Mouse (Mus musculus) intestine, embryonic 14.5 days (tissue): ENCODE results near the gene Gm5414. TPM values are rescaled to one million over a fixed set of nuclear protein-coding genes. Genes with fewer than 3 reads are reported as not detected.

Experiments used
- ATAC-seq: fragments of 200-750 bp; cut with Nextera tagmentation; replicated peaks from 2 replicates; pipeline ENCODE4 v1.8.0; 2017; ENCODE audit warnings: low read depth, moderate number of reproducible peaks, moderate TSS enrichment, moderate library complexity; ENCODE audit not compliant: low FRiP score, low TSS enrichment
- DNase-seq: peaks from one replicate; pipeline ENCODE4 v3.0.0-alpha.2; 2018; ENCODE audit warnings: low spot score
- H3K27ac ChIP-seq: fragments of 300-500 bp; sonication (generic); 2 replicates; pipeline ENCODE4 v1.5.1; 2014; ENCODE audit warnings: low read depth, mild to moderate bottlenecking, control low read depth
- H3K27me3 ChIP-seq: fragments of 300-500 bp; sonication (generic); replicated peaks from 2 replicates; pipeline ENCODE4 v1.6.1; 2014; ENCODE audit warnings: low read length, control low read depth; ENCODE audit not compliant: control insufficient read depth, insufficient read depth
- H3K36me3 ChIP-seq: fragments of 300-500 bp; sonication (generic); 2 replicates; pipeline ENCODE4 v1.6.1; 2014; ENCODE audit warnings: low read length, control low read depth; ENCODE audit not compliant: control insufficient read depth, insufficient read depth
- H3K4me1 ChIP-seq: fragments of 300-500 bp; sonication (generic); replicated peaks from 2 replicates; pipeline ENCODE4 v1.6.1; 2014; ENCODE audit warnings: low read length, control low read depth, mixed read lengths; ENCODE audit not compliant: control insufficient read depth, insufficient read depth
- H3K4me2 ChIP-seq: fragments of 300-500 bp; sonication (generic); 2 replicates; pipeline ENCODE4 v1.6.1; 2014; ENCODE audit warnings: low read length
- H3K4me3 ChIP-seq: fragments of 300-500 bp; sonication (generic); 2 replicates; pipeline ENCODE4 v1.5.1; 2014; ENCODE audit warnings: low read depth, low read length, control low read depth, mixed read lengths
- H3K9ac ChIP-seq: fragments of 300-500 bp; sonication (generic); 2 replicates; pipeline ENCODE4 v1.6.1; 2014; ENCODE audit warnings: mild to moderate bottlenecking, low read length
- H3K9me3 ChIP-seq: fragments of 300-500 bp; sonication (generic); 2 replicates; pipeline ENCODE4 v1.6.1; 2016; ENCODE audit warnings: low read length, control low read depth; ENCODE audit not compliant: control insufficient read depth
- WGBS: fragments of 180-500 bp; shearing (Covaris S2); extraction: QIAGEN DNeasy Blood & Tissue Kit; methylation state at CpG from one replicate; pipeline ENCODE4 v1.1.7; 2014; 5-methylcytosine and 5-hydroxymethylcytosine counted together
- microRNA-seq: library from miRNA; unstranded; fragments of <30 nt; microRNA quantifications from one replicate; pipeline ENCODE4, GENCODE M21; 2016
- polyA plus RNA-seq: library from polyadenylated mRNA; unstranded; fragments of >200 nt; fragmentation: Nextera tagmentation; extraction: Ambion mirVana; gene quantifications from 2 replicates; pipeline ENCODE4 v1.2.1, GENCODE M21; 2014

The Gm5414 gene
- polyA plus RNA-seq, 1 experiment from 2014 or later, result not detected

DNA sequence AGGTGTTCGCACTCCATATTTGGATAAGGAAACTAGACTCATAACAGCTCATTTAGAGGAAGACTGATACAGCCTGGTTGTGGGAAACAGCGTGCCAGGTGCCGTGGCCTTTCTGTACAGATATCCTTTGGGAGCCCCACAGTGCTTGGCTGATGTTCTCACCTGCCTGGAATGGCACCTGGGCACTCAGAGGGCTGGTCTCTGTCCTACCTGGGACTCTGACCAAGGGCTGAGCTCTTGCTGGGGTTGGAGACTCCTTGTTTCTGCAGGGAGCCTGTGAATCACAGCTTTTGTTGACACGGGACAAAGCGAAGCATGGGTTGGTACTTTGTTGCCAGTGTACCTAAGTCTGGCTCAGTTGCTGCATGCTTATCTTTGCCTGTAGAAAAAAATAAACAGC, 52.5 kb downstream of the Gm5414 start:
- Histone ChIP-seq H3K4me2 (no peak overlapping the region), H3K27ac (no peak overlapping the region), H3K9ac (no peak overlapping the region), H3K4me3 (no peak overlapping the region), H3K9me3 (no peaks in the 10 kb centered on the region), H3K27me3 (no peaks in the 10 kb centered on the region), H3K4me1 (no peaks in the 10 kb centered on the region), H3K36me3 (no peaks in the 10 kb centered on the region)
- DNase-seq, result no peak
- 82% methylated on average over 5 of the region's 5 CpGs for WGBS
- no peak for ATAC-seq

Small RNA genes lying within 50 kb of the gene (microRNA-seq; reads per million reads assigned to microRNA genes)
- gene Gm44383, result not detected
- not detected for gene Gm44479

Other genes with a start within 250 kb of the Gm5414 start
- 104 and 108 TPM in 2 replicates for gene Krt7, start 217.1 kb downstream of the Gm5414 start, polyA plus RNA-seq
- gene Krt87, start 189.4 kb downstream of the Gm5414 start, polyA plus RNA-seq, result 0.17 TPM in 1 of 2 replicates, not detected in the other
- not detected in 2 replicates for gene Krt88, start 180.4 kb downstream of the Gm5414 start, polyA plus RNA-seq
- gene Krt81, start 164.4 kb downstream of the Gm5414 start, polyA plus RNA-seq, result not detected in 2 replicates
- 0.08 TPM in 1 of 2 replicates, not detected in the other for gene Krt86, start 154.7 kb downstream of the Gm5414 start, polyA plus RNA-seq
- 0.19 TPM in 1 of 2 replicates, not detected in the other for gene Krt83, start 136.7 kb downstream of the Gm5414 start, polyA plus RNA-seq
- gene Gm49425, start 110.9 kb downstream of the Gm5414 start, polyA plus RNA-seq, result not detected in 2 replicates
- gene Krt84, start 95.4 kb downstream of the Gm5414 start, polyA plus RNA-seq, result not detected in 2 replicates
- not detected in 2 replicates for gene Krt82, start 77.5 kb downstream of the Gm5414 start, polyA plus RNA-seq
- gene Krt90, start 65.2 kb downstream of the Gm5414 start, polyA plus RNA-seq, result 0.07 TPM in 1 of 2 replicates, not detected in the other
- not detected in 2 replicates for gene Krt75, start 54.3 kb downstream of the Gm5414 start, polyA plus RNA-seq
- not detected in 2 replicates for gene Gm5478, start 19.2 kb upstream of the Gm5414 start, polyA plus RNA-seq
- gene Krt6b, start 52.1 kb upstream of the Gm5414 start, polyA plus RNA-seq, result not detected in 2 replicates
- not detected in 2 replicates for gene Krt6a, start 66.1 kb upstream of the Gm5414 start, polyA plus RNA-seq
- 0.47 TPM in 1 of 2 replicates, not detected in the other for gene Krt5, start 84.7 kb upstream of the Gm5414 start, polyA plus RNA-seq
- not detected in 2 replicates for gene Krt71, start 114.9 kb upstream of the Gm5414 start, polyA plus RNA-seq
- not detected in 2 replicates for gene Krt72, start 158.3 kb upstream of the Gm5414 start, polyA plus RNA-seq
- not detected in 2 replicates for gene Krt73, start 174.2 kb upstream of the Gm5414 start, polyA plus RNA-seq
- not detected in 2 replicates for gene Krt2, start 190.0 kb upstream of the Gm5414 start, polyA plus RNA-seq
- 0.91 and 1.1 TPM in 2 replicates for gene Krt1, start 222.6 kb upstream of the Gm5414 start, polyA plus RNA-seq
- not detected in 2 replicates for gene Krt77, start 241.5 kb upstream of the Gm5414 start, polyA plus RNA-seq